Mouse (Mus musculus) CH12.LX (cell line): ENCODE measurements around the gene Eci3. TPM values are rescaled to one million over a fixed set of nuclear protein-coding genes. Genes with fewer than 3 reads are reported as not detected.
"Not testable (repeated sequence)": the region's sequence is repeated elsewhere in the genome, so short reads cannot be mapped to it uniquely, and the experiment has no call there.

Experiments
- DNase-seq: peaks from one replicate; pipeline ENCODE4 v3.0.0-alpha.2; 2013; ENCODE audit errors: extremely low read depth
- H3K27ac ChIP-seq: 2 replicates; pipeline ENCODE4 v1.5.1; 2012; ENCODE audit warnings: low read depth, mild to moderate bottlenecking, control low read depth, moderate library complexity; ENCODE audit not compliant: insufficient read depth
- H3K27me3 ChIP-seq: replicated peaks from 2 replicates; pipeline ENCODE3; 2012; ENCODE audit warnings: inconsistent platforms
- H3K36me3 ChIP-seq, 2 experiments: replicated peaks in 1 of 2; 2 replicates each; pipeline versions ENCODE3 to v1.6.1; 2012; ENCODE audit warnings: inconsistent platforms in 1 of 2, low read length in 1 of 2, mild to moderate bottlenecking in 1 of 2, mixed read lengths in 1 of 2, moderate library complexity in 1 of 2; ENCODE audit not compliant: control insufficient read depth in 1 of 2, insufficient read depth in 1 of 2
- H3K4me1 ChIP-seq, 2 experiments: 2 replicates each; pipeline ENCODE4 v1.6.1; 2012; ENCODE audit warnings: inconsistent platforms in 1 of 2, moderate library complexity in 1 of 2; ENCODE audit not compliant: insufficient read depth in 2 of 2, control insufficient read depth in 1 of 2
- H3K4me2 ChIP-seq: 2 replicates; pipeline ENCODE4 v1.6.1; 2012; ENCODE audit warnings: low read depth, mild to moderate bottlenecking, control low read depth; ENCODE audit not compliant: poor library complexity, insufficient read depth, severe bottlenecking
- H3K4me3 ChIP-seq, 3 experiments: fragments of 150-350 bp in 1 of 3; sonication (generic) in 1 of 3; replicated peaks in 1 of 3; 2 replicates each; pipeline versions ENCODE3 to v1.5.1; 2011 to 2012; ENCODE audit warnings: low read depth in 2 of 3, low read length in 2 of 3, mild to moderate bottlenecking in 2 of 3, moderate library complexity in 2 of 3, control low read depth in 1 of 3, improper control_type of control experiment in 1 of 3, inconsistent platforms in 1 of 3, mixed read lengths in 1 of 3; ENCODE audit not compliant: poor library complexity in 1 of 3
- H3K79me2 ChIP-seq: replicated peaks from 2 replicates; pipeline ENCODE4 v1.6.1; 2012; ENCODE audit warnings: mild to moderate bottlenecking, moderate library complexity; ENCODE audit not compliant: control insufficient read depth, poor library complexity, insufficient read depth, severe bottlenecking; ENCODE audit errors: extremely low read depth
- H3K9ac ChIP-seq: 2 replicates; pipeline ENCODE4 v1.6.1; 2012; ENCODE audit warnings: low read depth, mild to moderate bottlenecking, control low read depth, moderate library complexity; ENCODE audit not compliant: insufficient read depth
- H3K9me3 ChIP-seq: replicated peaks from 2 replicates; pipeline ENCODE3; 2012; ENCODE audit warnings: low read length, inconsistent platforms, mixed read lengths
- BHLHE40 ChIP-seq: IDR thresholded peaks from 2 replicates; pipeline ENCODE4 v1.6.1; 2011; ENCODE audit warnings: mild to moderate bottlenecking, low read depth, low read length, improper control_type of control experiment
- CHD1 ChIP-seq: IDR thresholded peaks from 2 replicates; pipeline ENCODE4 v1.6.1; 2012; ENCODE audit warnings: low read depth, low read length, improper control_type of control experiment, inconsistent platforms
- CTCF ChIP-seq, 2 experiments: IDR thresholded peaks in 1 of 2; conservative IDR thresholded peaks in 1 of 2; 2 replicates each; pipeline ENCODE4 v1.5.1; 2011 to 2012; ENCODE audit warnings: low read depth in 2 of 2, low read length in 2 of 2, improper control_type of control experiment in 1 of 2, inconsistent platforms in 1 of 2, mild to moderate bottlenecking in 1 of 2, moderate library complexity in 1 of 2
- EP300 ChIP-seq: IDR thresholded peaks from 2 replicates; pipeline ENCODE4 v1.6.1; 2011; ENCODE audit warnings: low read length, improper control_type of control experiment
- ETS1 ChIP-seq: conservative IDR thresholded peaks from 2 replicates; pipeline ENCODE4 v1.6.1; 2012; ENCODE audit warnings: low read depth, mild to moderate bottlenecking, inconsistent platforms, low read length, improper control_type of control experiment, moderate library complexity
- MAZ ChIP-seq: IDR thresholded peaks from 2 replicates; pipeline ENCODE4 v1.6.1; 2012; ENCODE audit warnings: low read depth, mild to moderate bottlenecking, inconsistent platforms, low read length, improper control_type of control experiment, moderate library complexity
- NELFE ChIP-seq: IDR thresholded peaks from 2 replicates; pipeline ENCODE4 v1.6.1; 2011; ENCODE audit warnings: low read depth, low read length, improper control_type of control experiment
- RAD21 ChIP-seq: IDR thresholded peaks from 2 replicates; pipeline ENCODE4 v1.6.1; 2011; ENCODE audit warnings: low read depth, mild to moderate bottlenecking, low read length, improper control_type of control experiment, moderate library complexity
- SMC3 ChIP-seq: IDR thresholded peaks from 2 replicates; pipeline ENCODE4 v1.6.1; 2011; ENCODE audit warnings: low read depth, low read length, improper control_type of control experiment
- TBP ChIP-seq: conservative IDR thresholded peaks from 2 replicates; pipeline ENCODE4 v1.6.1; 2011; ENCODE audit warnings: low read depth, low read length, improper control_type of control experiment
- TCF12 ChIP-seq: IDR thresholded peaks from 2 replicates; pipeline ENCODE4 v1.6.1; 2014; ENCODE audit warnings: low read depth, mild to moderate bottlenecking, inconsistent platforms, low read length, improper control_type of control experiment
- UBTF ChIP-seq: IDR thresholded peaks from 2 replicates; pipeline ENCODE4 v1.6.1; 2012; ENCODE audit warnings: low read depth, mild to moderate bottlenecking, inconsistent platforms, low read length, improper control_type of control experiment, moderate library complexity
- USF1 ChIP-seq: IDR thresholded peaks from 2 replicates; pipeline ENCODE4 v1.6.1; 2014; ENCODE audit warnings: low read depth, mild to moderate bottlenecking, inconsistent platforms, low read length, improper control_type of control experiment
- ZC3H11A ChIP-seq: IDR thresholded peaks from 2 replicates; pipeline ENCODE4 v1.6.1; 2012; ENCODE audit warnings: low read depth, mild to moderate bottlenecking, inconsistent platforms, low read length, improper control_type of control experiment
- dilution Hi-C: fragments of 300-500 bp; cut with MboI; formaldehyde crosslinking; loops from 2 replicates; pipeline ENCODE4 v1.14.3; 2020; ENCODE audit warnings: low sequenced_read_pairs; ENCODE audit not compliant: extremely low pct_unique_long_range_greater_than_20kb, extremely low pct_ligation_motif_present
- in situ Hi-C: fragments of 300-500 bp; cut with MboI; formaldehyde crosslinking; loops from 3 replicates; pipeline ENCODE4 v1.14.3; 2019; ENCODE audit warnings: low sequenced_read_pairs, low pct_ligation_motif_present, low pct_unique_long_range_greater_than_20kb, mixed read lengths
- polyA plus RNA-seq: library from polyadenylated mRNA; unstranded; fragments of >175 nt; gene quantifications from 2 replicates; pipeline ENCODE4 v1.2.1, GENCODE M21; 2012; ENCODE audit warnings: low read depth; ENCODE audit not compliant: insufficient read length
- total RNA-seq, 2 experiments: library from RNA; depleted of rRNA; stranded (reverse); fragments of 300-350 nt in 1 of 2; fragments of >200 nt in 1 of 2; gene quantifications; 2 replicates each; pipeline ENCODE4 v1.2.3; 2012 to 2014

The Eci3 gene
- total and polyA plus RNA-seq, 3 experiments = 0.63 TPM; not detected in 2

- Histone ChIP-seq H3K9me3 (no peaks in the 10 kb centered on the region), H3K79me2 (no peaks in the 10 kb centered on the region), H3K36me3 (peaks cover 12 to 14% of the 10 kb centered on the region in 2 experiments), H3K4me2 (no peak overlapping the region), H3K4me3 (no peak overlapping the region), H3K4me1 (no peaks in the 10 kb centered on the region), H3K9ac (no peak overlapping the region), H3K27ac (no peak overlapping the region), H3K27me3 (no peaks in the 10 kb centered on the region)
- dilution Hi-C loops (no loop called here), in situ Hi-C loops (no loop called here)
- peak; percentile 60 for DNase-seq
- TF ChIP-seq SMC3 (peak; percentile 55), CTCF (conservative IDR thresholded peaks at IDR 0.05 in 1 of 2, IDR thresholded peaks at IDR 0.05 in 1 of 2; ENCODE audit: low read depth in 2 of 2, low read length in 2 of 2) (peak; percentile 63 to 76), RAD21 (peak; percentile 57), NELFE (no peak), MAZ (no peak), USF1 (no peak)
These were observed 9.5 kb upstream of the Eci3 start for GRCm38 (mm10) chr13:34973149-34973548.

GRCm38 (mm10) chr13:34972456-34972855 is 8.8 kb upstream of the Eci3 start:
- DNase-seq, H3K4me3 ChIP-seq, H3K4me2 ChIP-seq, H3K27ac ChIP-seq, H3K9ac ChIP-seq, H3K36me3 ChIP-seq, H3K79me2 ChIP-seq, H3K4me1 ChIP-seq, H3K9me3 ChIP-seq, H3K27me3 ChIP-seq, in situ Hi-C loops, dilution Hi-C loops: not testable (repeated sequence)

DNA sequence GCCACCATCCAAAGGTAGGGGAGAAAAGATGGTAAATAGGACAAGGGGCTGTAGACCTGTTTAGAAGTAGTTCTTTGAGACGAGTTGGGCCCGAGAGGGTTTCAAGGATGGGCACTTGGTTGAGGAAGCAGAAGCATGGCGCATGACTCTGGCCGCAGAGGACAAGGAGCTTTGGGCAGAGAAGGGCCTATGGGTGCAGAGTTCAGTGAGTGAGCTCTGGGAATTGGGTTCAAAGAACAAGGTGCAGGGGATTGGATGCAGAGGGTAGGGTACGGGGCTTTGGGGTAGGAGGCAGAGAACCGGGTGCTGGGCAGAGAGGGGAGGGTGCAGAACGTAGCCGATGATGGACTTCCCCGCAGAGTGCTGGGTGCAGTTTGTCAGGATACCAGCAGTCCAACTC is 2.0 kb upstream of the Eci3 start:
- H3K4me3 ChIP-seq, DNase-seq, H3K36me3 ChIP-seq, H3K4me1 ChIP-seq, H3K4me2 ChIP-seq, H3K27ac ChIP-seq, H3K79me2 ChIP-seq, H3K9ac ChIP-seq, dilution Hi-C loops, in situ Hi-C loops, H3K9me3 ChIP-seq, H3K27me3 ChIP-seq: not testable (repeated sequence)

DNA sequence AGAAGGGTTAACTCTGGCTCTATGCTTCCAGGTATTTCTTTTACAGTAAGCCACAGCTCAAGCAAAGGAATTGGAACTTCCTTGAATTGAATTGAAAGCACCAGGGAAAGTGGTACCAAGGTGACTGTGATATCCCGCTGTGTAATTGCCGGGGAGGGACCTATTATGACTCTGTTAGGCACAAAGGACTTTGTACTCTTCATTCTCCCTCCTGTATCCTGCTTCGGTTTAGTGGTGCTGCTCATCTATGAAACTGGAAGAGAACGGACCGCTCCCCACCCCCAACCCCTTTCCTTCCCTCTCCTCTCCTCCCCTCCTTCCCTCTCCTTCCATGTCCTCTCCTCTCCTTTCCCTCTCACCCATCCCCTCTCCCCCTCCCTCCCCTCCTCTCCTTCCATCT is 1.3 kb upstream of the Eci3 start:
- dilution Hi-C loops = no loop called here
- in situ Hi-C loops = no loop called here
- H3K9ac ChIP-seq = no peak overlapping the region
- TF ChIP-seq TBP (no peak), CHD1 (no peak), EP300 (no peak), TCF12 (no peak), UBTF (no peak), BHLHE40 (no peak), ZC3H11A (no peak), ETS1 (no peak)
- TF ChIP-seq, all 38 proteins: peak for 0
- no peak overlapping the region for H3K27ac ChIP-seq
- no peaks in the 10 kb centered on the region for H3K27me3 ChIP-seq
- H3K4me2 ChIP-seq = no peak overlapping the region
- no peaks in the 10 kb centered on the region for H3K36me3 ChIP-seq
- DNase-seq = no peak
- no peaks in the 10 kb centered on the region for H3K4me1 ChIP-seq
- no peaks in the 10 kb centered on the region for H3K9me3 ChIP-seq
- no peak overlapping the region for H3K4me3 ChIP-seq
- no peaks in the 10 kb centered on the region for H3K79me2 ChIP-seq
